Mouse (Mus musculus) bone marrow macrophage, adult 2 months (primary cell): ENCODE results near the gene Optn.

Experiments
- CTCF ChIP-seq: IDR thresholded peaks from 2 replicates; pipeline ENCODE4 v1.5.1; 2012; ENCODE audit warnings: low read depth, mild to moderate bottlenecking, low read length, moderate library complexity
- POLR2A ChIP-seq: IDR thresholded peaks from 2 replicates; pipeline ENCODE4 v1.6.1; 2012; ENCODE audit warnings: mild to moderate bottlenecking, low read depth, low read length, borderline replicate concordance

DNA sequence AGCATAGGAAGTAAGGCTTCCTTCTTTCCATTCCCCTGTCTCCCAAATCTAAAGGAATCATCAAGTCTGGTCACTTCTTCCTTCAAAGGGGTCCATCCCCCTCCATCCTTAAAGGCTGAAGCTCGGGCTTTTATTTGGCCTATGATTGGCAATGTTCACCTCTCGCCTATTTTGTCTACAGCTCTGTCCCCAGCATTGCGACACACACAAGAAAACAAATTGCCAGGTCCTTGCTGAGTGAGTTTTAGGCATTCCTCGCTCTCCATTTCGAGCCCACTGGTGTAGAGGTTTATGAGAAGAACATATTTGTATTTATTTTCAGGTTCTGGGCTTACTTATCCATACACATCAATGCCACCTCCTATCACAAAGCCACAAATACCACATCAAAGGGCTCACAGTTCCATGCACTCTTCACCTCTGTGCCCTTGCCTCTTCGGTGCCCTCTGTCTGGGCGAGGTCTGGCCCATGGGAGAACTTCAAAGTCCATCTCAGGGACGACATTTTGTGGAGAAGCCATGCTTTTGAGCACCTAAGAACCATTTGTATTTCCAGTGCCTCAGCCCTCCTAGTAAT is 2.6 kb downstream of the Optn start:
- TF ChIP-seq POLR2A, result no peak
- no peak for TF ChIP-seq CTCF
